ENCODE assay signal across 9 mouse cellular contexts in the genomic region with DNA sequence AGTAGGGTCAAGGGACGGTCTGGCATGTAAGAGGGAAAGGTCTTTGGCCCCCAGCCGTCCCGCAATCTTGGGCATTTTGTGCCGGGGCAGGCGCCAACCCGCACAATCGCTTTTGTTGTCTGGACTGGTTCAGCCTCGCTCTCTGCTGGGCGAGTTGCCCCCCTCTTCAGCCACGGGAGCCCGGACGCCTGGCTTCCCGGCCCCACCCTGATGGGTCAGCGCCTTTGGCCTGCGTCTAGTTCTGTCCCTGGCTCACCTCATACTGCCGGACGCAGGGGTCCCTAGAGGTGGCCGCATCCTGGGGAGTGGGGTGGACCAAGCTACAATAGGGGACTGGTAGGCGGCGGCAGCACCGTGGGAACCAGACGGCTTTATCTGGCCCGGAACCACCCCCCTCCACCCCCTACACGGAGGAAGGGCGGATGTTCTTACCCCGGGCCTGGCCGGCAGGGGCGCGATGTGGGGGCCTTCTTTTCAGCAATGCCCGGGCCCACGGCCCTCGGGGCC. TPM values are rescaled to one million over a fixed set of nuclear protein-coding genes. Genes with fewer than 3 reads are reported as not detected.
DNase-seq lines count a peak whose midpoint lies in the region; ATAC-seq and TF ChIP-seq lines count a peak whose summit lies in the region.
"Had no signal": no experiment of that assay in that cellular context is flagged by ENCODE, and none has a peak within 500 bp of the region (broad histone marks: within the 10 kb centered on the region; RNA-seq: fewer than 3 reads in every experiment).

No protein-coding gene starts in this region.

- H3K36me3 ChIP-seq in forebrain, postnatal 0 days (ENCODE audit: insufficient read depth): no peaks in the 10 kb centered on the region
- H3K36me3 ChIP-seq in hindbrain, embryonic 16.5 days (ENCODE audit: control insufficient read depth, insufficient read depth, low read length): no peaks in the 10 kb centered on the region
- H3K36me3 ChIP-seq in lung, embryonic 15.5 days: no peaks in the 10 kb centered on the region

- peak; percentile 43 for DNase-seq in ovary, postnatal 36 days (ENCODE audit: low spot score)
- DNase-seq in ovary, adult 18-20 months (ENCODE audit: low spot score): no peak
- DNase-seq in forebrain, postnatal 0 days: no peak
- DNase-seq in embryo, embryonic 11 days: no peak
- no peak for DNase-seq in cerebellum, postnatal 4 days (ENCODE audit: low spot score in 2 of 2)

- TF ChIP-seq CTCF in forebrain, postnatal 0 days (IDR thresholded peaks at IDR 0.05; ENCODE audit: low read depth): 0 out of 2 replicates have a peak, but pooled peaks have one; percentile 14

- no peak overlapping the region for H3K27ac ChIP-seq in forebrain, postnatal 0 days (ENCODE audit: low read depth, low read length)
- no peak overlapping the region for H3K27ac ChIP-seq in hindbrain, embryonic 16.5 days (ENCODE audit: low read depth, low read length)
- peak overlapping the region; percentile 69 for H3K27ac ChIP-seq in lung, embryonic 15.5 days
- H3K27ac ChIP-seq: macrophage had no signal

- H3K4me1 ChIP-seq in forebrain, postnatal 0 days (ENCODE audit: insufficient read depth): peaks cover 24% of the 10 kb centered on the region; the same call in 1 of the 2 replicates
- H3K4me1 ChIP-seq in hindbrain, embryonic 16.5 days (ENCODE audit: control insufficient read depth, insufficient read depth, low read depth, low read length): peaks cover 52% of the 10 kb centered on the region
- H3K4me1 ChIP-seq in lung, embryonic 15.5 days: peaks cover 75% of the 10 kb centered on the region

- no peak overlapping the region for H3K9ac ChIP-seq in forebrain, postnatal 0 days
- H3K9ac ChIP-seq in hindbrain, embryonic 16.5 days (ENCODE audit: low read depth, low read length): no peak overlapping the region
- peak overlapping the region; percentile 20 for H3K9ac ChIP-seq in lung, embryonic 15.5 days

- no peaks in the 10 kb centered on the region for H3K9me3 ChIP-seq in forebrain, postnatal 0 days (ENCODE audit: low read length)
- no peaks in the 10 kb centered on the region for H3K9me3 ChIP-seq in hindbrain, embryonic 16.5 days (ENCODE audit: control insufficient read depth, low read length)
- no peaks in the 10 kb centered on the region for H3K9me3 ChIP-seq in lung, embryonic 15.5 days

- 0 out of 2 replicates have a peak overlapping the region, but pooled peaks have one; percentile 87 for H3K4me2 ChIP-seq in forebrain, postnatal 0 days (ENCODE audit: low read depth)
- 0 out of 2 replicates have a peak overlapping the region, but pooled peaks have one; percentile 1 for H3K4me2 ChIP-seq in hindbrain, embryonic 16.5 days (ENCODE audit: low read length)
- peak overlapping the region; percentile 92 for H3K4me2 ChIP-seq in lung, embryonic 15.5 days

- H3K27me3 ChIP-seq in forebrain, postnatal 0 days (ENCODE audit: insufficient read depth, low read length): peaks cover 56% of the 10 kb centered on the region
- H3K27me3 ChIP-seq in hindbrain, embryonic 16.5 days (replicated peaks; ENCODE audit: control insufficient read depth, insufficient read depth, low read length): peaks cover 70% of the 10 kb centered on the region
- peaks cover 59% of the 10 kb centered on the region for H3K27me3 ChIP-seq in lung, embryonic 15.5 days

- ATAC-seq in forebrain, postnatal 0 days: no peak
- no peak for ATAC-seq in hindbrain, embryonic 16.5 days
- no peak for ATAC-seq in lung, embryonic 15.5 days (ENCODE audit: borderline replicate concordance, extremely low read depth, low FRiP score, low TSS enrichment)
- no peak for ATAC-seq in erythroblast, adult 5-6 weeks (replicated peaks; ENCODE audit: low FRiP score, poor library complexity, severe bottlenecking)

- 0 out of 2 replicates have a peak overlapping the region, but pooled peaks have one; percentile 45 for H3K4me3 ChIP-seq in forebrain, postnatal 0 days (ENCODE audit: low read depth, low read length)
- no peak overlapping the region for H3K4me3 ChIP-seq in hindbrain, embryonic 16.5 days (ENCODE audit: low read length)
- H3K4me3 ChIP-seq in lung, embryonic 15.5 days: peak overlapping the region; percentile 65

- WGBS in forebrain, postnatal 0 days: 9% methylated on average over 32 of the region's 32 CpGs
- WGBS in hindbrain, embryonic 16.5 days: 4% methylated on average over 32 of the region's 32 CpGs
- WGBS in lung, embryonic 15.5 days: 2% methylated on average over 32 of the region's 32 CpGs

RNA-seq across cellular contexts. Expression of gene Ltbp4, which starts 3.0 kb away (rescaled TPM):
- 13.4 and 26.7 TPM in 2 replicates for total RNA-seq in forebrain, postnatal 0 days (2014; rRNA removed)
- 8.3 and 11.7 TPM in 2 replicates for polyA plus RNA-seq in forebrain, postnatal 0 days (2015; fragmentation: Nextera tagmentation; extraction: Ambion mirVana)
- polyA plus RNA-seq in hindbrain, embryonic 16.5 days (2015; fragmentation: Nextera tagmentation; extraction: Ambion mirVana): 14.1 and 17.2 TPM in 2 replicates
- 96.2 and 102 TPM in 2 replicates for polyA plus RNA-seq in lung, embryonic 15.5 days (2015; fragmentation: Nextera tagmentation; extraction: Ambion mirVana)
- not detected in 2 replicates for total RNA-seq in erythroblast, adult 5-6 weeks (2015; ENCODE audit: low replicate concordance)
- total RNA-seq in erythroblast, adult 5-6 weeks (2017; ENCODE audit: low replicate concordance): 1.2 TPM in 1 of 2 replicates, not detected in the other
- polyA plus RNA-seq: macrophage had no signal

RNA-seq across cellular contexts. Expression of gene Shkbp1, which starts 21.4 kb away (rescaled TPM):
- total RNA-seq in forebrain, postnatal 0 days (2014; rRNA removed): 30.2 and 35.6 TPM in 2 replicates
- 31.8 and 33.1 TPM in 2 replicates for polyA plus RNA-seq in forebrain, postnatal 0 days (2015; fragmentation: Nextera tagmentation; extraction: Ambion mirVana)
- 31.6 and 38.0 TPM in 2 replicates for polyA plus RNA-seq in hindbrain, embryonic 16.5 days (2015; fragmentation: Nextera tagmentation; extraction: Ambion mirVana)
- 48.3 and 51.4 TPM in 2 replicates for polyA plus RNA-seq in lung, embryonic 15.5 days (2015; fragmentation: Nextera tagmentation; extraction: Ambion mirVana)
- total RNA-seq in erythroblast, adult 5-6 weeks (2015; ENCODE audit: low replicate concordance): 9.0 and 13.3 TPM in 2 replicates
- 3.4 and 10.0 TPM in 2 replicates for total RNA-seq in erythroblast, adult 5-6 weeks (2017; ENCODE audit: low replicate concordance)

RNA-seq across cellular contexts. Expression of gene Gm20479, which starts 22.8 kb away (rescaled TPM):
- total RNA-seq in forebrain, postnatal 0 days (2014; rRNA removed): not detected in 2 replicates
- not detected in 2 replicates for polyA plus RNA-seq in forebrain, postnatal 0 days (2015; fragmentation: Nextera tagmentation; extraction: Ambion mirVana)
- polyA plus RNA-seq in hindbrain, embryonic 16.5 days (2015; fragmentation: Nextera tagmentation; extraction: Ambion mirVana): not detected in 2 replicates
- 0.79 and 1.3 TPM in 2 replicates for polyA plus RNA-seq in lung, embryonic 15.5 days (2015; fragmentation: Nextera tagmentation; extraction: Ambion mirVana)
- total RNA-seq in erythroblast, adult 5-6 weeks (2015; ENCODE audit: low replicate concordance): not detected in 2 replicates
- total RNA-seq in erythroblast, adult 5-6 weeks (2017; ENCODE audit: low replicate concordance): not detected in 2 replicates
- polyA plus RNA-seq: macrophage had no signal

Comparison
In these comparisons a context has a peak if more than half of its experiments do, and no peak if none do; other contexts are left out.
1. H3K4me2 ChIP-seq: peak in every context shown above with its lines; median percentile 92 in lung, embryonic 15.5 days; 87 in forebrain, postnatal 0 days; 1 in hindbrain, embryonic 16.5 days.